Mouse (Mus musculus) stomach, postnatal 0 days (tissue): ENCODE measurements around the gene Cptp. TPM values are rescaled to one million over a fixed set of nuclear protein-coding genes. Genes with fewer than 3 reads are reported as not detected.

Experiments used
- ATAC-seq: fragments of 200-750 bp; cut with Nextera tagmentation; 2 replicates; pipeline ENCODE4 v1.8.0; 2017; ENCODE audit not compliant: low FRiP score, low TSS enrichment
- DNase-seq: peaks from one replicate; pipeline ENCODE4 v3.0.0-alpha.2; 2016; ENCODE audit warnings: low spot score
- H3K27ac ChIP-seq: fragments of 300-500 bp; sonication (generic); replicated peaks from 2 replicates; pipeline ENCODE4 v1.5.1; 2014; ENCODE audit warnings: mild to moderate bottlenecking, control low read depth
- H3K27me3 ChIP-seq: fragments of 300-500 bp; sonication (generic); 2 replicates; pipeline ENCODE4 v1.6.1; 2014; ENCODE audit warnings: low read length; ENCODE audit not compliant: control insufficient read depth, insufficient read depth
- H3K36me3 ChIP-seq: fragments of 300-500 bp; sonication (generic); 2 replicates; pipeline ENCODE4 v1.6.1; 2014; ENCODE audit warnings: low read length, mixed read lengths; ENCODE audit not compliant: control insufficient read depth, insufficient read depth
- H3K4me1 ChIP-seq: fragments of 300-500 bp; sonication (generic); replicated peaks from 2 replicates; pipeline ENCODE4 v1.6.1; 2014; ENCODE audit warnings: antibody characterized with exemption; ENCODE audit not compliant: control insufficient read depth, insufficient read depth
- H3K4me2 ChIP-seq: fragments of 300-500 bp; sonication (generic); replicated peaks from 2 replicates; pipeline ENCODE4 v1.6.1; 2014; ENCODE audit warnings: low read depth, mild to moderate bottlenecking, control low read depth, moderate library complexity
- H3K4me3 ChIP-seq: fragments of 300-500 bp; sonication (generic); 2 replicates; pipeline ENCODE4 v1.5.1; 2014; ENCODE audit warnings: low read depth, low read length, control low read depth
- H3K9ac ChIP-seq: fragments of 300-500 bp; sonication (generic); 2 replicates; pipeline ENCODE4 v1.6.1; 2014; ENCODE audit warnings: mild to moderate bottlenecking, low read length, control low read depth, mixed read lengths
- H3K9me3 ChIP-seq: fragments of 300-500 bp; sonication (generic); 2 replicates; pipeline ENCODE4 v1.6.1; 2016; ENCODE audit warnings: low read length; ENCODE audit not compliant: control insufficient read depth
- CTCF ChIP-seq: IDR thresholded peaks from 2 replicates; pipeline ENCODE4 v1.5.1; 2016; ENCODE audit warnings: antibody characterized with exemption, low read depth, mild to moderate bottlenecking, moderate library complexity
- EP300 ChIP-seq: optimal IDR thresholded peaks from 2 replicates; pipeline ENCODE3; 2016; ENCODE audit warnings: antibody characterized with exemption
- WGBS: fragments of 180-500 bp; shearing (Covaris S2); extraction: QIAGEN DNeasy Blood & Tissue Kit; methylation state at CpG from one replicate; pipeline ENCODE4 v1.1.7; 2014; 5-methylcytosine and 5-hydroxymethylcytosine counted together
- polyA plus RNA-seq: library from polyadenylated mRNA; unstranded; fragments of >200 nt; fragmentation: Nextera tagmentation; extraction: Ambion mirVana; gene quantifications from 2 replicates; pipeline ENCODE4 v1.2.1, GENCODE M21; 2015

The Cptp gene
- polyA plus RNA-seq, 1 experiment from 2014 or later, result 25.0 TPM

DNA sequence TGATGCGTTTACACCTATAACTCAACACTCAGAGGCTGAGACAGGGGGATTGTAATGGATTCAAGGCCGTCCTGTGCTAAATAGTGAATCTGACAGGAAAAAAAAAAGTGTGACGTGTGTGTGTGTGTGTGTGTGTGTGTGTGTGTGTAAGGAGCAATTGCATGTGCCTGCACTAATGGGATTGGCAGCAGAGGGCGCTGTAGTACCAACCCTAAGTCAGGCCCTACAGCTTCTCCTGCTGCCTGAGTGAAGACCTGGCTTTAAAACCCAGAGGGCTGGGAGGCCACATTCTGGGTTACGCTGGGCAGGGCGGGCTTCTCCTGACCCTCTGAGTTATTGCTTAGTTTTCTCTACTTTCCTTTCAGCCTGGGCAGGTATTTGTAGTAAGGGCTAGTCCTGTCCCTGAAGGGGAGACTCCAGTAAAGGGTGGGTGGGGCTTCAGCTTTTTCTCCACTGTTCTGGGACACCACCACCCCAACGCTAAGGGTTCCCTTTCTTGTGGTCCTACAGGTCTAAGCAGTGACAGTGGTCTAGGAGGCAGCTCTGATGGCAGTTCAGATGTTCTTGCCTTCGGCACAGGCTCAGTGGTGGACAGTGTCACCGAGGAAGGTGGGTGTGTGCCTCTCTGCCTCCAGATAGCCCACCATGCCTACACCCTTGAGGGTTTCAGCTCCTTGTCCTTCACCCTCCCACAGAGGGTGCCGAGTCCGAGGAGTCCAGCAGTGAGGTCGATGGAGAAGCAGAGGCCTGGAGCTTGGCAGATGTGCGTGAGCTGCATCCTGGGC is 35.3 kb upstream of the Cptp start:
- H3K4me1 ChIP-seq, result no peaks in the 10 kb centered on the region
- no peak overlapping the region for H3K27ac ChIP-seq
- H3K9ac ChIP-seq, result no peak overlapping the region
- ATAC-seq (no peak), DNase-seq (peak; percentile 38)
- no peaks in the 10 kb centered on the region for H3K9me3 ChIP-seq
- no peak overlapping the region for H3K4me2 ChIP-seq
- no peaks in the 10 kb centered on the region for H3K27me3 ChIP-seq
- H3K36me3 ChIP-seq, result peaks cover 17% of the 10 kb centered on the region
- no peak overlapping the region for H3K4me3 ChIP-seq
- 85% methylated on average over 13 of the region's 13 CpGs for WGBS
- TF ChIP-seq EP300, result no peak
- TF ChIP-seq CTCF, result peak; percentile 59

DNA sequence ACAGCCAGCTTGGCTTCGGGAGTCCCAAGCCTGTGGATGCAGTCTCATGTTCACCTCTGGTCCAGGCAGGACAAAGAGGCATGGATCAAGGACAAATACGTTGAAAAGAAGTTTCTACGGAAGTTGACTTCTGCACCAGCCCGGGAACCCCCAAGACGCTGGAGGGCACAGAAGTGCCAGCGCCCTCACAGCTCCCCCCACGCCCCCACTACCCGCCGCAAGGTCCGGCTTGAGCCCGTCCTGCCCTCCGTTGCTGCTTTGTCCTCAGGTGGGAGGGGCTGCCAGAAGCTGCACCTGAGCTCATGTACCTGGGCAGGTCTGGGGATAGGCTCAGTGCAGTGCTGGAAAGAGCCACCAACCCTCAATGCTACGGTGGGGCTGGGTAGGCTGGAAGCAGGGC is 34.0 kb upstream of the Cptp start:
- Histone ChIP-seq H3K27me3 (no peaks in the 10 kb centered on the region), H3K9ac (no peak overlapping the region), H3K27ac (no peak overlapping the region), H3K4me3 (no peak overlapping the region), H3K4me1 (no peaks in the 10 kb centered on the region), H3K9me3 (no peaks in the 10 kb centered on the region), H3K36me3 (peaks cover 19% of the 10 kb centered on the region), H3K4me2 (no peak overlapping the region)
- WGBS, result 92% methylated on average over 13 of the region's 13 CpGs
- DNase-seq, result no peak
- no peak for ATAC-seq
- TF ChIP-seq EP300 (no peak), CTCF (no peak)

DNA sequence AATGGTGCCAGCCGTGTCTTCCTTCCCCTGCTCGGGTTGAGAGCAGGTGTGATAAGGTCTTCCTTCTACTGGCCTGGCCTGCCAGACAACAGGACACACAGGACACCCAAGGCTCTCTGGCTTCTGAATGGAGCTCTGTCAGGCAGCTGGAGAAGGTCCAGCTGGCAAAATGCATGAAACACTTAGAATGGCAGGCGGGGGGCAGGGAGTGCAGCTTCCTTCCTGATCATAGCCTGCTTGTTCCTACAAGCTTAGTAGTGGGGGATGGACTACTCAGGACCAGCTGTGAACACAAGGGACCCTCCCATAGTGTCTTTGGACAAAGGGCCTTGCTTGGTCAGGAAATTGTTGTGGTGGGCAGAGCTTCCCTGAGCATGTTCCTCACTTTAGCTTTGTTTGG is 32.0 kb upstream of the Cptp start:
- no peaks in the 10 kb centered on the region for H3K9me3 ChIP-seq
- H3K27ac ChIP-seq, result no peak overlapping the region
- 64% methylated on average over 3 of the region's 3 CpGs for WGBS
- no peak for ATAC-seq
- H3K9ac ChIP-seq, result no peak overlapping the region
- no peak for DNase-seq
- no peaks in the 10 kb centered on the region for H3K4me1 ChIP-seq
- no peak overlapping the region for H3K4me2 ChIP-seq
- H3K27me3 ChIP-seq, result no peaks in the 10 kb centered on the region
- H3K4me3 ChIP-seq, result no peak overlapping the region
- no peak for TF ChIP-seq EP300
- no peak for TF ChIP-seq CTCF
- peaks cover 19% of the 10 kb centered on the region for H3K36me3 ChIP-seq

DNA sequence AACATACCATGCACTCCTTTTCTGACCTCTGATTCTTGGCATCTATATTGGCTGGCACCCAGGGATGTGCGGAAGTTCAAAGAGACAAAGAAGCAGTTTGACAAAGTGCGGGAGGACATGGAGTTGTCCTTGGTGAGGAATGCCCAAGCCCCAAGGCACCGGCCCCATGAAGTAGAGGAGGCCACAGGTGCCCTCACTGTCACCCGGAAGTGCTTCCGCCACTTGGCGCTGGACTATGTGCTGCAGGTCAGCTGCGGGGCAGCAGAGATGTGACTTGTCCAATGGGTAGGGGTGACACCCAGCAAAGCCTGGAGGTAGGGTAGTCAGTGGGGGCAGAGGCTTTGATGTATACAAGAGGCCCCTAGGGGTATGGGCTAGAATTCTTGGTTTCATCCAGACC is 30.1 kb upstream of the Cptp start:
- DNase-seq, result no peak
- ATAC-seq, result no peak
- no peak for TF ChIP-seq EP300
- no peak for TF ChIP-seq CTCF
- 93% methylated on average over 7 of the region's 7 CpGs for WGBS
- H3K9me3 ChIP-seq, result no peaks in the 10 kb centered on the region
- peaks cover 19% of the 10 kb centered on the region for H3K36me3 ChIP-seq
- H3K4me1 ChIP-seq, result peaks cover 9% of the 10 kb centered on the region; the same call in 1 of the 2 replicates
- no peak overlapping the region for H3K4me2 ChIP-seq
- H3K27ac ChIP-seq, result no peak overlapping the region
- H3K9ac ChIP-seq, result no peak overlapping the region
- no peaks in the 10 kb centered on the region for H3K27me3 ChIP-seq
- no peak overlapping the region for H3K4me3 ChIP-seq

DNA sequence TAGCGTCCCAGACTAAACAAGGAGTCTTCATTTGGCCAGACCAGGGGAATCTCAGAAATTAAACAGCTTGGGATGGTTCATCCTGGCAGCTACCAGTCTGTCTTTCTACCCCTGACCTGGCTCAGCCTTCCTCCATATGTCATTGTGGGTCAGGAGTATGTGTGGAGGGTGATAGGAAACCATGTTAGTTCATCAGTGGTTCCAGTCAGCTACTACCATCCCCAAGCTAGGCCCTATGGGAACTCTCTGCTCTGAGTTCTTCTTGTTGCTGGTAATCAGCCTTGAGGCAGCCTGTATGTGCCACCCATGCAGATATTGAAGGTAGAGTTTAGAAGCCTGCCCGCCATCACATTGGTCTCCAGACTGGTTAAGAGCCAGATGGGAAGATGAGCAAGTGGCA is 29.1 kb upstream of the Cptp start:
- WGBS, result 94% methylated on average over 2 of the region's 2 CpGs
- Histone ChIP-seq H3K4me1 (peaks cover 10% of the 10 kb centered on the region), H3K27me3 (no peaks in the 10 kb centered on the region), H3K9ac (no peak overlapping the region), H3K9me3 (no peaks in the 10 kb centered on the region), H3K4me2 (no peak overlapping the region), H3K27ac (no peak overlapping the region), H3K4me3 (no peak overlapping the region), H3K36me3 (peaks cover 15% of the 10 kb centered on the region)
- DNase-seq (no peak), ATAC-seq (no peak)
- TF ChIP-seq EP300 (no peak), CTCF (no peak)

DNA sequence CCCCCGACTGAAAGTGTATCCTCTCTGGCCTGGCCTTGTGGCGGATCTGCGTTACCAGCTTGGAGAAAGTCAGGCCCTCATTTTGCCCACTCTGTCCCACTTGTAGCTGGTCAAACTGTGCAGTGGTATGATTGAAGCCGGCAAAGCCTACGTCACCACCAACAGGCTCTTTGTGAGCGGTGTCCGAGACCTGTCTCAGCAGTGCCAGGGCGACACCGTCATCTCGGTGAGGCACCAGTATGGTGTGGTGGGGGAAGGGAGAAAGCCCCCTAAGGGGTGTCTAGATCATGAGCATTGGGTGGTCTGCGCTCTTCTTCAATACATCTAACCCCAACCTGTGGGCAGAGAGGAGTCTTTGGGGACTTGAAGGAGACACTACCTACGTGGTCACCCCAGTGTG is 27.2 kb upstream of the Cptp start:
- 99% methylated on average over 12 of the region's 12 CpGs for WGBS
- H3K36me3 ChIP-seq, result peaks cover 11% of the 10 kb centered on the region
- TF ChIP-seq CTCF (no peak), EP300 (no peak)

More for the DNA sequence above, 27.2 kb upstream of the Cptp start:
- no peaks in the 10 kb centered on the region for H3K27me3 ChIP-seq
- no peak overlapping the region for H3K4me2 ChIP-seq
- no peak overlapping the region for H3K9ac ChIP-seq
- H3K9me3 ChIP-seq, result no peaks in the 10 kb centered on the region
- H3K27ac ChIP-seq, result no peak overlapping the region
- DNase-seq (no peak), ATAC-seq (no peak)
- peaks cover 10% of the 10 kb centered on the region for H3K4me1 ChIP-seq
- H3K4me3 ChIP-seq, result no peak overlapping the region
